Mouse (Mus musculus): ENCODE data around the gene Htr1a. TPM values are rescaled to one million over a fixed set of nuclear protein-coding genes. Genes with fewer than 3 reads are reported as not detected.

Htr1a gene
- polyA plus RNA-seq, 1 experiment from 2014 or later = not detected

Other genes with a start within 250 kb of the Htr1a start
- gene Rnf180, start 148.8 kb upstream of the Htr1a start, polyA plus RNA-seq (2015; fragmentation: Nextera tagmentation; extraction: Ambion mirVana) = 6.1 and 6.9 TPM in 2 replicates